8 mouse cellular contexts compared by ENCODE assay signal in genomic region chr1:58652480-58653403, GRCm38 (mm10). TPM values are rescaled to one million over a fixed set of nuclear protein-coding genes. Genes with fewer than 3 reads are reported as not detected.
DNase-seq lines count a peak whose midpoint lies in the region; ATAC-seq lines count a peak whose summit lies in the region.

No protein-coding gene starts in this region.

- no peaks in the 10 kb centered on the region for H3K4me1 ChIP-seq in hindbrain, embryonic 11.5 days (replicated peaks; ENCODE audit: control insufficient read depth, insufficient read depth, low read length)

- 3% methylated on average over 36 of the region's 37 CpGs for WGBS in hindbrain, embryonic 11.5 days

- ATAC-seq in hindbrain, embryonic 11.5 days (ENCODE audit: low FRiP score): peak; percentile 67; the same call in 1 of the 2 replicates

- H3K4me3 ChIP-seq in hindbrain, embryonic 11.5 days (ENCODE audit: low read depth, low read length): peak overlapping the region; percentile 54

- H3K4me2 ChIP-seq in hindbrain, embryonic 11.5 days (replicated peaks; ENCODE audit: low read depth, low read length): peak overlapping the region; percentile 78

- no peak overlapping the region for H3K27ac ChIP-seq in hindbrain, embryonic 11.5 days (ENCODE audit: low read depth, low read length)

- H3K36me3 ChIP-seq in hindbrain, embryonic 11.5 days (ENCODE audit: control insufficient read depth, insufficient read depth, low read length): no peaks in the 10 kb centered on the region

- peak; percentile 81 for DNase-seq in Muller cell, postnatal 12 days (ENCODE audit: inconsistent ontology term)
- peak; percentile 71 for DNase-seq in cerebellum, adult 9-11 months
- peak; percentile 19 to 45 for DNase-seq in frontal cortex, postnatal 10 days (ENCODE audit: low spot score in 2 of 2)
- peak; percentile 70 for DNase-seq in hindbrain, embryonic 11.5 days (ENCODE audit: low spot score)
- DNase-seq in layer of hippocampus, postnatal 36 days: peak; percentile 56 to 60
- peak; percentile 78 for DNase-seq in lung, postnatal 36 days
- DNase-seq in retina, embryonic 14.5 days (ENCODE audit: low spot score): peak; percentile 53
- DNase-seq in thymus, postnatal 4 days: peak; percentile 82

- H3K9ac ChIP-seq in hindbrain, embryonic 11.5 days (ENCODE audit: low read depth, low read length): peak overlapping the region; percentile 77

- no peaks in the 10 kb centered on the region for H3K9me3 ChIP-seq in hindbrain, embryonic 11.5 days (ENCODE audit: control insufficient read depth, low read length)

- no peaks in the 10 kb centered on the region for H3K27me3 ChIP-seq in hindbrain, embryonic 11.5 days (ENCODE audit: control insufficient read depth, insufficient read depth, low read length)

RNA-seq across cellular contexts. Expression of gene Als2cr12, which starts 43.0 kb away (rescaled TPM):
- polyA plus RNA-seq in hindbrain, embryonic 11.5 days (2014; fragmentation: Nextera tagmentation; extraction: Ambion mirVana): 0.10 TPM in 1 of 2 replicates, not detected in the other
- total RNA-seq in layer of hippocampus, postnatal 36 days (2021): not detected

RNA-seq across cellular contexts. Expression of gene Cflar, which starts 58.6 kb away (rescaled TPM):
- polyA plus RNA-seq in hindbrain, embryonic 11.5 days (2014; fragmentation: Nextera tagmentation; extraction: Ambion mirVana): 23.5 and 27.7 TPM in 2 replicates
- total RNA-seq in layer of hippocampus, postnatal 36 days (2021): 10 to 100 TPM; 38.3 to 38.9 TPM

Comparison
In these comparisons a context has a peak if more than half of its experiments do, and no peak if none do; other contexts are left out.
1. DNase-seq: peak in every context shown above with its lines; median percentile 82 in thymus, postnatal 4 days; 81 in Muller cell, postnatal 12 days; 78 in lung, postnatal 36 days; 71 in cerebellum, adult 9-11 months; 70 in hindbrain, embryonic 11.5 days; 58 in layer of hippocampus, postnatal 36 days; 53 in retina, embryonic 14.5 days; 32 in frontal cortex, postnatal 10 days.